Mouse (Mus musculus) heart, adult 2 months (tissue): Measurements from ENCODE around the gene Calhm1. TPM values are rescaled to one million over a fixed set of nuclear protein-coding genes. Genes with fewer than 3 reads are reported as not detected.
"Not testable (repeated sequence)": the region's sequence is repeated elsewhere in the genome, so short reads cannot be mapped to it uniquely, and the experiment has no call there.

Experiments used
- DNase-seq, 2 experiments: peaks; one replicate each; pipeline ENCODE4 v3.0.0; 2021
- H3K27ac ChIP-seq: fragments of 200-600 bp; 2 replicates; pipeline ENCODE4 v1.8.1; 2022
- H3K27me3 ChIP-seq: fragments of 200-500 bp; 2 replicates; pipeline ENCODE4 v1.6.1; 2012; ENCODE audit warnings: mild to moderate bottlenecking, low read length, inconsistent platforms, mixed read lengths; ENCODE audit not compliant: control insufficient read depth, insufficient read depth
- H3K36me3 ChIP-seq: fragments of 200-500 bp; 2 replicates; pipeline ENCODE4 v1.6.1; 2012; ENCODE audit warnings: low read length, inconsistent platforms; ENCODE audit not compliant: control insufficient read depth, insufficient read depth
- H3K4me1 ChIP-seq: fragments of 200-500 bp; 2 replicates; pipeline ENCODE4 v1.6.1; 2011; ENCODE audit warnings: low read length; ENCODE audit not compliant: control insufficient read depth, insufficient read depth
- H3K4me3 ChIP-seq: fragments of 200-600 bp; 2 replicates; pipeline ENCODE4 v1.8.1; 2022
- H3K79me2 ChIP-seq: fragments of 200-500 bp; replicated peaks from 2 replicates; pipeline ENCODE4 v1.6.1; 2012; ENCODE audit warnings: mild to moderate bottlenecking, inconsistent platforms, low read length, moderate library complexity, mixed read lengths; ENCODE audit not compliant: control insufficient read depth, insufficient read depth
- H3K9ac ChIP-seq: fragments of 200-500 bp; 2 replicates; pipeline ENCODE4 v1.6.1; 2012; ENCODE audit warnings: low read depth, mild to moderate bottlenecking, control low read depth, inconsistent platforms, low read length, mixed read lengths
- CTCF ChIP-seq: fragments of 200-600 bp; IDR thresholded peaks from 2 replicates; pipeline ENCODE4 v1.8.1; 2022; ENCODE audit warnings: antibody characterized with exemption, mild to moderate bottlenecking, moderate library complexity
- EP300 ChIP-seq: fragments of 200-500 bp; IDR thresholded peaks from 2 replicates; pipeline ENCODE4 v1.6.1; 2011; ENCODE audit warnings: low read depth, low read length, control low read depth; ENCODE audit not compliant: insufficient read depth
- POLR2A ChIP-seq: fragments of 200-500 bp; IDR thresholded peaks from 2 replicates; pipeline ENCODE4 v1.6.1; 2011; ENCODE audit warnings: mild to moderate bottlenecking, low read depth, low read length, control low read depth; ENCODE audit not compliant: insufficient read depth
- WGBS: fragments of 180-500 bp; shearing (Covaris S2); methylation state at CpG from one replicate; pipeline ENCODE4 v1.1.7; 2018; 5-methylcytosine and 5-hydroxymethylcytosine counted together
- intact Hi-C: fragments of 180-260 bp; cut with DNase I; formaldehyde crosslinking; loops from one replicate; pipeline ENCODE4 v1.15.1; 2025
- polyA plus RNA-seq: library from polyadenylated mRNA; depleted of rRNA; stranded (reverse); fragments of >200 nt; gene quantifications from 2 replicates; pipeline ENCODE4 v1.2.3, GENCODE M21; 2012
- total RNA-seq, 2 experiments: library from RNA; stranded (reverse); gene quantifications; 2 replicates each; pipeline ENCODE4 v1.2.3; 2021

Calhm1 gene
- total and polyA plus RNA-seq, 3 experiments: not detected

DNA sequence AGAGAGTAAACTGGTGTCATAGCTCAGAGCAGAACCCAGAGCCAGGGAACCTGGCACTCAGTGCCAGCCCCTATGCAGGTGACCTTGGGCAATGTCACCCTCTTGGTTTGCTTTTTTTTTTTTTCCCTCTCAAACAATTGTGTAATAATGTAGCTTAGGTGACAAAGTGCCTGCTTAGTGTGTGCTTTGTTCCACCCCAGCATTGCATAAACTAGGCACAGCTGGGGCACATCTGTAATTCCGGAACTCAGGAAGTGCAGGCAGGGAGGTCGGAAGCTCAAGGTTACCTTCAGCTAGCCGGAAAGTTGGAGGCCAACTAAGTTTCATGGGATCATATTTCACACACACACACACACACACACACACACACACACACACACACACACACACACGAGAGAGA is 5.8 kb upstream of the Calhm1 start:
- Histone ChIP-seq H3K27ac (no peak overlapping the region), H3K4me1 (no peaks in the 10 kb centered on the region), H3K4me3 (no peak overlapping the region), H3K9ac (no peak overlapping the region), H3K27me3 (no peaks in the 10 kb centered on the region; the same call in 1 of the 2 replicates), H3K36me3 (no peaks in the 10 kb centered on the region), H3K79me2 (no peaks in the 10 kb centered on the region)
- TF ChIP-seq CTCF (no peak), POLR2A (no peak), EP300 (no peak)
- no peak for DNase-seq
- intact Hi-C loops: no loop called here
- 39% methylated on average over 4 of the region's 4 CpGs for WGBS

DNA sequence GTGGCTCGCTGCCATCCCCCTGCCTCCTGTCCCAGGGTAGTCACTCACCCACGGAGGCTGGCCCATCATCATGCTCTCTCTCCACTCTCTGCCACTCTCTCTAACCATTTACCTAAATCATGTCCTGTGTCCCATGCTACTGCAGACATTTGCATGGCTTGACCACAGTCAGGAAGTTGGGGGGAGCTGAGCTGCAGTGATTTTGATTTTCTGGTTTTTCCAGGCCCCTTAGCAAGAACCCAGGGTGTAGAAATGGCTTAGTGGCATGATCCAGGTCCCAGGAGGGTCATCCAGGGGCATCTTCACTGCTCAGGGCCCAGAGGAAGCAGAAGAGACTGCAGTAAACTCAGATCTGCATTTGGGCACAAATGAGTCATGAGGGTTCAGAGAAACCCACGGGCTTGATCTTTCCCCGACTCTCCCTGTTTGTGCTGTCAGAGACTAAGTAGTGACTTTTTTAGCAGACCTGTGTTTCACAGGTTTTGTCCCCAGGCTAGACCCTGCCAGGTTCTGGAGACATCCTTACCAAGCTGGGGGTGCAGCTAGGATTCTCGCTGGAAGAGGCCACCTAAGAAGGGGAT is 4.3 kb upstream of the Calhm1 start:
- TF ChIP-seq EP300 (no peak), CTCF (no peak), POLR2A (no peak)
- Histone ChIP-seq H3K36me3 (no peaks in the 10 kb centered on the region), H3K4me1 (no peaks in the 10 kb centered on the region), H3K9ac (no peak overlapping the region), H3K4me3 (no peak overlapping the region), H3K79me2 (no peaks in the 10 kb centered on the region), H3K27me3 (no peaks in the 10 kb centered on the region; the same call in 1 of the 2 replicates), H3K27ac (no peak overlapping the region)
- WGBS: 72% methylated on average over 5 of the region's 5 CpGs
- intact Hi-C loops: no loop called here
- DNase-seq: no peak

DNA sequence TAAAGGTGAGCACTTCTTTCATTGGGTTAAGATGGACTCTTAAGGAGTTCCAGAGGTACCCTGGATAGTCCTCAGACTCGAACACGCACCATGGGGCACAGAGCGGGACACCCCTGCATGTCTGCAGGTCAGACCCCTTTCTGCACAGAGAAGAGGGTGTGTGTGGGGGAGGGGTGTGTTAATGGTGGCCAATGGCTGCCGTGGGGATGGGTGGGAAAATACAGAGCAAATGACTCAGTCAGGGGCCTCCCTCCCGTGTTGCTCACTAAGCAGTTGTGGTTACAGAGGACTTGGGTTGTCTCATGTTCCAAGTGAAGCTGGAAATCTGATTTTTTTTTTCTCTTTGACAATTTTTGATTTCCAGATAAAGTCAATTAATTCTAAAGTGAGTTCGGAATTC is 1.6 kb downstream of the Calhm1 start:
- H3K79me2 ChIP-seq: no peaks in the 10 kb centered on the region
- 76% methylated on average over 6 of the region's 6 CpGs for WGBS
- H3K4me3 ChIP-seq: no peak overlapping the region
- intact Hi-C loops: no loop called here
- no peaks in the 10 kb centered on the region for H3K27me3 ChIP-seq
- H3K9ac ChIP-seq: no peak overlapping the region
- H3K36me3 ChIP-seq: no peaks in the 10 kb centered on the region
- H3K4me1 ChIP-seq: peaks cover 3% of the 10 kb centered on the region; the same call in 1 of the 2 replicates
- H3K27ac ChIP-seq: no peak overlapping the region
- TF ChIP-seq CTCF: no peak
- DNase-seq: no peak

DNA sequence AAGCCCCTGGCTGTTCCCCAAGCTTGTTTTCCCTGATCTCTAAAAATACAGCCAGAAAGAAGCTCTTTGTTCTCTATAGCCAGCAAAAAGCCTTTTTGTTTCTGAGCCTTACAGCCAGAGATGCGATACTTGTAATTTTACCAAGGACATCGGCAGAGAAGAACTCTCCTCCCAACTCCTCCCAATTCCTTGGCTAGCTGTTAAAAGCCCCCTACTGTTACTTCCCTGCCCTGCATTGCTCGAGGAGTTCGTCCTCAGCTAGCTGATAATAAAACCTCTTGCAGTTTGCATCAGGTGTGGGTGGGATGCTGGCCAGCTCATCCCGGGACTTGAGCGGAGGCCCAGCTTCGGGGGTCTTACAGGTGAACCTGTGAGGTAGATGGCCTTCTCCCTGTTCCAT is 4.4 kb downstream of the Calhm1 start:
- H3K27ac ChIP-seq, H3K9ac ChIP-seq, H3K27me3 ChIP-seq, intact Hi-C loops, H3K4me3 ChIP-seq, H3K79me2 ChIP-seq, H3K36me3 ChIP-seq, H3K4me1 ChIP-seq, DNase-seq: not testable (repeated sequence)
- 47% methylated on average over 7 of the region's 7 CpGs for WGBS

DNA sequence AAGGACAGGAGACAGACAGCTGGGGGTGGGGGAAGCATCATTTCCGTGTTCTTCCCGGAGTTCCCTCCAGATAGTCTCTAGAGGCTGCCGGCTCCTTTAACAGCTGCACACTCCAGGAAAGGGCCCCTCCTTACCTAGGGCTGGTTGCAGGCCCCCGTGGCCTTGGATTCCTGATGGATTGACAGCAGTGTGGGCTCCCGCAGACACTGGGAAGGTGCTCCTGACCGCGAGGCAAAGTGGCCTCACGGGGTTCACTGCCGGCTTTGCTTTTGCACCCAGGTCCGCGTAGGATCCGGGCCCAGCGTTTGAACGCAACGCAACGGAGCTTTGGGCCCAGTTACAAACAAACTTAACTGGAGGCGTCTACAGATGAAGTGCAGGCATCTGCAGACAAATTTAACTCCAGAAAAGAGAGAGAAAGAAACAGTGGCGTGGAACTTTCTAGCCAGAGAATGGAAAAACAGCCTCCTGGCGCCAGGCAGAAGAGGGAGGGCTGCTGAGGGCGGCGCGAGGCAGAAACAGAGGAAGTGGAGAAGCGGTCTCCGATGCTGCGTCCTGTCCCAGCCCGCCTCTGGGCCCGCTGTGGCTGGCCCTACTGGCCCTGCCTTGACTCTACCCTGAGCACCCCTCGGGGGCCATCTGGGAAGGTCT is 6.2 kb downstream of the Calhm1 start, which contains the start of gene Calhm2:
TSS of gene Calhm2 (minus strand) at position 524 of the 651 bp plus-strand sequence.
- H3K4me3 ChIP-seq: peak within 1 kb of the TSS; percentile 76
- no peaks in the 10 kb centered on the region for H3K27me3 ChIP-seq
- peak within 1 kb of the TSS; percentile 93 for H3K27ac ChIP-seq
- peak; percentile 81 to 82 for DNase-seq
- WGBS: 3% methylated on average over 28 of the region's 28 CpGs
- no peaks in the 10 kb centered on the region for H3K36me3 ChIP-seq
- TF ChIP-seq CTCF: no peak
- peak; percentile 59 for TF ChIP-seq POLR2A
- H3K79me2 ChIP-seq: no peaks in the 10 kb centered on the region
- H3K9ac ChIP-seq: peak within 1 kb of the TSS; percentile 69
- H3K4me1 ChIP-seq: peaks cover 7% of the 10 kb centered on the region
- intact Hi-C loops: loop anchor here (2.0 kb wide), 2 partner anchors 15 to 443 kb away; no protein-coding TSS in a partner anchor

DNA sequence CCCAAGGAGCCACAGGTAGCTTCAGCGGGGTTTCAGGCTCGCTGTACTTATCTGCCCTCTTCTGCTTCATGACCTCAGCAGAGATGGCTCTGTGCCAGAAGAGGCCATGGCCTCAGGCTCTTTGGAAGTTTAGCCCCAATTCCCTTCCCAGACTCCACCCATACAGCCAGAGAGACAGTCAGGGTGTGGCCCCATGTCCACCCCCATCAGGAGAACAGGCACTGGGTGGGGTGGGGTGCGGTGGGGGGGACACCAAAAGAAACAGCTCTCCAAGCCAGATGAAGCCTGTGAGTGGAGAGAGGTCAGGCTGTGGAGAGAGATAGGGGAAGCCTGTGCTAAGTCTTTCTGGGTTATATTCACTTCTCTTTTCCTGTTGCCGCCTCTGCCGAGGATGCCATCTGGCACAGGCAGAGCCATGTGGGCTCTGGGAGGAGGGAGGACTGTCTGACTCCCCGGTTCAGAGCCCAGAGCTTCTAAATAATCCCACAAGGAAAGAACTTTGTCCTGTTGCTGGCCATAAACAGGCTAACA is 6.9 kb downstream of the Calhm1 start:
- WGBS: 13% methylated on average over 6 of the region's 6 CpGs
- no peaks in the 10 kb centered on the region for H3K27me3 ChIP-seq
- H3K4me1 ChIP-seq: peaks cover 7% of the 10 kb centered on the region
- H3K27ac ChIP-seq: peak overlapping the region; percentile 93
- no peaks in the 10 kb centered on the region for H3K79me2 ChIP-seq
- DNase-seq: peak; percentile 75 to 80
- H3K4me3 ChIP-seq: peak overlapping the region; percentile 76
- peak overlapping the region; percentile 68 for H3K9ac ChIP-seq
- intact Hi-C loops: loop anchor here (2.0 kb wide), 2 partner anchors 14 to 444 kb away; no protein-coding TSS in a partner anchor
- TF ChIP-seq POLR2A (peak; percentile 40; the same call in 1 of the 2 replicates), EP300 (0 out of 2 replicates have a peak, but pooled peaks have one; percentile 2), CTCF (no peak)
- H3K36me3 ChIP-seq: no peaks in the 10 kb centered on the region
